Mouse (Mus musculus): ENCODE results near the gene Hecw1.

- no peak for TF ChIP-seq CTCF (IDR thresholded peaks at IDR 0.05; ENCODE audit: insufficient read depth, low read length)
- TF ChIP-seq POLR2A (IDR thresholded peaks at IDR 0.05; ENCODE audit: borderline replicate concordance, extremely low read depth, low read depth, low read length) = no peak
Observed at GRCm38 (mm10) chr13:14498780-14499179, 24.2 kb downstream of the Hecw1 start.

Measured in lung, adult 2 months (tissue).